Mouse (Mus musculus) R1 (cell line): ENCODE data around the gene Bnipl.

Source experiments
- DNase-seq: peaks from one replicate; pipeline ENCODE4 v3.0.0-alpha.2; 2018; ENCODE audit warnings: low read depth, low spot score

Gene Bnipl

GRCm38 (mm10) chr3:95239971-95240370 lies 11.0 kb downstream of the Bnipl start:
- no peak for DNase-seq

DNA sequence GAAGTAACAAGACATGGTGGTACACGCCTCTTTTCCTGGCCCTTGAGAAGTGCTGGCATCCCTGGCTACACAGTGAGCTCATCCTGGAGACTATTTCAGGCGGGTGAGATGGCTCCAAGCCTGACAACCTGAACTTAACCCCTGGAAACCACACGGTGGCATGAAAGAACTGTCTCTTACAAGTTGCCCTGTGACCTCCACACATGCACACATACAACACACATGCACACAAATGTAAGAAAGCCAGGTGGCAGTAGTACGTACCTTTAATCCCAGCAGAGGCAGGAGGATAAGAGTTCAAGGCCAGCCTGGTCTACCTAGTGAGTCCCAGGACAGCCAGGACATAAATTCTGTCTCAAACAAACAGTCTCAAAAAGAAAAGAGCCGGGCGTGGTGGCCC lies 12.0 kb downstream of the Bnipl start:
- peak; percentile 70 for DNase-seq

- no peak for DNase-seq
Measured at GRCm38 (mm10) chr3:95237541-95238099, 13.4 kb downstream of the Bnipl start.

DNA sequence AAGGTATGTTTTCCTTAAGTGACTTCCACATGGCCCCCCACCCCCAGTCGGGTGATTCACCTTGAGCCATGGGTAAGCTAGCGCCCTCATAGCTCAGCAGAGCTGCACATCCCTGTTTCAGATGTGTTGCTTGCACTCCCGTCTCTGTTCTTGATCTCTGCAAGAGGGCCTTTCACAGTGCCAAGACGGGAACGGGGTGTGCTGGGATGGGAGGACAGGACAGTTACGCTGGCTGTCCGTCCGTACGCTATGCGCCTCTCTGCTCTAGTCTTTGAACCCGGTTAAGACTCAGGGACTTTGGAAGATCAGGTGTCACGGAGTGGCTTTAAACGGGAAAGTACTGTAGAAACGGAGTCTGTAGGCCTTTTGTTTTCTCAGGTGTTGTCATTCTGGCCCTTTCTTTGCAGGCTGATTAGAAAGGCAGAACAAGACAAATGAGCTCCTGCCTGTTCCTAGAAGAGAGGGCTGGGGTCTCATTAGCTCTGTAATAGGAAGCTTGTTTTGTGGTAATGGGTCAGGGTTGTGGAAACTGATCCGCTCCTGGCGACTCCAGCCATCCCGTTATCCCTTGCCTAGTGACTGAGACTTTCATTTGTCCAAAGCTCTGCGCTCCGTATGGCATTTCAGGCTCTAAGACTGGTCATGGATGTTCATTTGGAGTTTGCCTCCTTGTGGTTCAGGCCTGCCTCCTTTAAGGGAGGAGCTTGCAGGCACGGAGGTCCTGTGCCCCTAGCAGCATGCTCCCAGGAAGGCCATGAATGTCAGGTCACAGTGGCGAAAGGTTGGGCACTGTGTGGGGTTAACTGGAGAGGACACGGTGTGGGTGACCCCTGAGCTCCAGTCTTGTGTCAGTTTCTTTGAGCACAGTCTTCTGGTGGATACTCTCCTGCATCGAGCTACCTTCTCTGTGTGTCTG lies 15.3 kb downstream of the Bnipl start:
- DNase-seq, result peak; percentile 29

DNA sequence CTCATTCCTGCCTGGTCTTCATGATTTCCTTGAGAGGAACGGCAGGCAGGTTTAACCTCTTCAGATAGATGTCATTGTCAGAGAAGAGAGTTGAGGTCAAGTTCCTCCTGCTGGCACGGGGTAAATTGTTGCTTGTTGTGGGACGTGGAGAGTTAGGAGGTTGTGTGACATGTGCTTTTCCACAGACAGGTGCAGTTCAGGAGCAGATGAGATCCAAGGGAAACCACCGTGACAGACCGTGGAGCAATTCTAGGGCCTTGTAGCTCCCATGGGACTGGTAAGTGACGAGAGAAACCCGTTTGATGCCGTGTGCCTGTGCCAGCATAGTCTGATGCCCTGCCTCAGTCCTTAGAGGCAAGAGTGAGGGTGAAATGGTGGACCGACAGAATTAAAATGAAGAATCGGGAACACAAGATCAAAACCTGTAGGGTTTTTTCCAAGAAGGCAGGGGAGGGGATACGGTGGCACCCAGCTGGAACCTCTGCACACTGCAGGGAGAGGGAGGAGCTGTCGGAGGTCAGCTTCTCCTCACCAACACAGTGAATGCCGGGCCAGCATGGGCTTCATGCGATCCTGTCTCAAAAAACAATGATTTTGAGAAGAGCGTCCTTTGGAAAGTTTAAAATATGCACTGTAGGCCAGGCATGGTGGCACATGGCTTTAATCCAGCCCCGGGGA lies 17.6 kb downstream of the Bnipl start:
- DNase-seq, result peak; percentile 20

DNA sequence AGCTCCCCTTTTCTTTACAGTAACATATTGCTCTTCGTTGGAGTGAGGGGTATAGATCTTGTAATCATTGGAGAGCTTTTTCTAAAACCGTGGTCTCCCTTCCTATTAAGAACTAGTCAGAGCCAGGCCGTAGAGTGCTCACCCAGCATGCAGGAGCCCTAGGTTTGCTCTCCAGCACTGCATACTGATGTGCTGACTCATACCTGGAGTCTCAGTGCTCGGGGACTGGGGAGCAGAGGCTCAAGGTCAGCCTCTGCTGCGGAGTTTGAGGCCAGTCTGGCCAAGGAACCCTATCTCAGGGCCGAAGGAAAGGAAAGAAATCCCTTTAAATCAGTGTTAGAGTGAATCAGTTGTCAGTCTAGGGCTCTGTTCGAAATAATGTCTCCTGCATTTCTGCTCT lies 18.2 kb downstream of the Bnipl start:
- peak; percentile 81 for DNase-seq

- DNase-seq, result peak; percentile 32
Measured at GRCm38 (mm10) chr3:95231298-95232221, 19.4 kb downstream of the Bnipl start, which contains the start of gene Mllt11. TSS of gene Mllt11 (minus strand) at chr3:95232171.

GRCm38 (mm10) chr3:95230495-95231297 lies 20.3 kb downstream of the Bnipl start:
- DNase-seq, result peak; percentile 89

DNA sequence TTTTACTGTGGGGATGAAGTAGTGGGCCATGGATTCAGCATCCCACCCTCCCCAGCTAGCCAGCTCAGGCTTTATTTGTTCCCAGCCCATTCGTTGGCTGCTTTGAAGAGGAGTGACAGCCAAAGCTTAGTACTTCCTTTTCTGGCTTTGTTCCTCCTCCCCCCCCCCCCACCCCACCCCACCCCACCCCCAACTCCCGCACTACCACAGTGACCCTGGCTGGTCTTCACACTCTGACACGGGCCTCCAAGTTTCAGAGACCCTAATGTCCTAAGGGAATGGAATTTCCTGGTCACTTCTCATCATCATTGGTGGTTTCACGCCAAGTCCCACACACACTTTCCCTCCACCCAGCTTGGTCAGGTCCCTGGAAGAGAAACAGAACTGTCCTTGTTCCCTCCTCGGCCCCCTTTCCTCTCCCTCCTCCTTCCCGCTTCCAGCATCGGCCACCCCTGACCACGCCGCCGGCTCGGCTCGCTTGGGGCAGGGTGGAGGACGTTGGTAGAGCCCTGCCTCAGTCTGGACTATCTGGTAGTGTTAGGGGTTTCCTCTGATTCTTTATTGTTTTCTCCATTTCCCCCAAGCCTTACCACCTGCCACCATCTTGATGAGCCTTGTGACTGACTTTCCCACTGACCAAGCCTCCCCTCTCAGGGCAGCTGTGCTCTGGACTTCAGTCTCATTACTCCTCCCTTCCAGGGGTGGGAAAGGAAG lies 21.1 kb downstream of the Bnipl start:
- no peak for DNase-seq

- DNase-seq, result peak; percentile 63
Measured at GRCm38 (mm10) chr3:95228894-95229780, 21.9 kb downstream of the Bnipl start.

- peak; percentile 94 for DNase-seq
Measured at GRCm38 (mm10) chr3:95228148-95228893, 22.7 kb downstream of the Bnipl start, which contains the start of gene Cdc42se1. TSS of gene Cdc42se1 (plus strand) at chr3:95228732.

DNA sequence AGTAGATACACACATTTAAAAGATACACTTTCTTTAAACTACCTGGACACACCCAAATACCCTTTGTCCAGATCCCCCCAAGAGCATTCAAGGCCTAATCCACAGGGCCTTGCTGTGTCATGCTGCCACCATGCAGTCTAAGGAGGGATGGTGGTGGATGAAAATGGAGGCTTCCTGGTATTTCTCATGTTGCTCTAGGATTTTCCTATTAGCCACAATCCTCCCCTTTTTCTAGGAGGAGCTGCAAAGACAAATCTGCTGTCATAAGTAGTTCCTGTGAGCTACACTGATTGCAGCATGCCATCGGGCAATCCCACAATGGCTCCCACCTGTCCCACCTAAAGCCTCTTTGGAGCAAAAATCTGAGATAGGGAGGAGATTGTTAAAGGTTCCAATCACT lies 23.8 kb downstream of the Bnipl start:
- DNase-seq, result no peak

GRCm38 (mm10) chr3:95224295-95224694 lies 26.7 kb downstream of the Bnipl start:
- peak; percentile 97 for DNase-seq

DNA sequence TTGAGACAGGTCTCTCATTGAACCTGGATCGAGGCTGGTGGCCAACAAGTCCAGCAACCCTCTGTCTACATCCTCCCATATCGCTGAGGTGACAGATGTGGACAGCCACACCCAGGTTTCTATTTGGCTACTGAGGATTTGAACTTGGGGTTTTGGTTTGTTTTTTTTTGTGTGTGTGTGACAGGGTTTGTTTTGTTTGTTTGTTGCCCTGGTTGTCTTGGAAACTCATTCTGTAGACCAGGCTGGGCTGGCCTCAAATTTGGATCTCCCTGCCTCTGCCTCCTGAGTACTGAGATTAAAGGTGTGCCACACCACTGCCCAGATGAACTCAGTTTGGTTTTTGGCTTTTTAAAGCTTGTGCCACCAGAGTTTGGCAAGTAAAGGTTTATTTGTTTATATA lies 28.0 kb downstream of the Bnipl start:
- peak; percentile 38 for DNase-seq

GRCm38 (mm10) chr3:95218466-95219137 lies 32.4 kb downstream of the Bnipl start:
- DNase-seq, result peak; percentile 81

GRCm38 (mm10) chr3:95217255-95218134 lies 33.5 kb downstream of the Bnipl start, which contains the start of gene Gabpb2:
TSS of gene Gabpb2 (minus strand) at chr3:95217916.
- DNase-seq, result peak; percentile 98
